ENCODE assay signal across 8 mouse cellular contexts in genomic region chr7:5080010-5080751, GRCm38 (mm10). TPM values are rescaled to one million over a fixed set of nuclear protein-coding genes. Genes with fewer than 3 reads are reported as not detected.
DNase-seq lines count a peak whose midpoint lies in the region; ATAC-seq and TF ChIP-seq lines count a peak whose summit lies in the region.

TSS of gene Epn1 (plus strand) at chr7:5080235.

- H3K27me3 ChIP-seq in embryonic facial prominence, embryonic 14.5 days (replicated peaks; ENCODE audit: control insufficient read depth, insufficient read depth, low read length), result no peaks in the 10 kb centered on the region
- no peaks in the 10 kb centered on the region for H3K27me3 ChIP-seq in limb, embryonic 14.5 days (ENCODE audit: control insufficient read depth, insufficient read depth, low read length)
- H3K27me3 ChIP-seq in midbrain, postnatal 0 days (ENCODE audit: insufficient read depth, low read length), result no peaks in the 10 kb centered on the region

- no peak for TF ChIP-seq CTCF in midbrain, postnatal 0 days (IDR thresholded peaks at IDR 0.05)

- peak within 1 kb of the TSS; percentile 98 for H3K9ac ChIP-seq in embryonic facial prominence, embryonic 14.5 days (ENCODE audit: low read depth, low read length)
- H3K9ac ChIP-seq in limb, embryonic 14.5 days (ENCODE audit: low read depth, low read length, severe bottlenecking), result peak within 1 kb of the TSS; percentile 97
- H3K9ac ChIP-seq in midbrain, postnatal 0 days (replicated peaks; ENCODE audit: low read length, poor library complexity, severe bottlenecking), result peak within 1 kb of the TSS; percentile 97

- peak within 1 kb of the TSS; percentile 94 for H3K27ac ChIP-seq in embryonic facial prominence, embryonic 14.5 days (replicated peaks; ENCODE audit: low read depth, low read length)
- peak within 1 kb of the TSS; percentile 90 for H3K27ac ChIP-seq in limb, embryonic 14.5 days (replicated peaks; ENCODE audit: low read depth, low read length)
- peak within 1 kb of the TSS; percentile 91 for H3K27ac ChIP-seq in midbrain, postnatal 0 days (ENCODE audit: low read depth, low read length)

- DNase-seq in 3T3-L1 (ENCODE audit: low read depth, low spot score), result peak; percentile 91
- peak; percentile 90 to 91 for DNase-seq in adrenal gland, postnatal 4 days (ENCODE audit: low spot score in 2 of 2)
- peak; percentile 98 for DNase-seq in embryonic facial prominence, embryonic 14.5 days (ENCODE audit: low spot score)
- peak; percentile 97 for DNase-seq in heart, adult 8-10 months (ENCODE audit: low spot score)
- DNase-seq in kidney, adult 9 months, result peak; percentile 97
- DNase-seq in limb, embryonic 14.5 days (ENCODE audit: low spot score), result peak; percentile 95
- DNase-seq in midbrain, postnatal 0 days (ENCODE audit: low spot score), result peak; percentile 98
- peak; percentile 87 to 93 for DNase-seq in spleen, postnatal 14 days (ENCODE audit: low spot score in 2 of 2)

- H3K4me2 ChIP-seq in embryonic facial prominence, embryonic 14.5 days (ENCODE audit: low read depth, low read length), result peak within 1 kb of the TSS; percentile 69
- H3K4me2 ChIP-seq in limb, embryonic 14.5 days (replicated peaks; ENCODE audit: low read depth, low read length, severe bottlenecking), result peak within 1 kb of the TSS; percentile 87
- H3K4me2 ChIP-seq in midbrain, postnatal 0 days (ENCODE audit: low read depth, low read length, poor library complexity, severe bottlenecking), result peak within 1 kb of the TSS; percentile 91

- ATAC-seq in embryonic facial prominence, embryonic 14.5 days (ENCODE audit: low read depth), result peak; percentile 98
- ATAC-seq in limb, embryonic 14.5 days (ENCODE audit: low FRiP score, low read depth), result peak; percentile 97
- ATAC-seq in midbrain, postnatal 0 days (ENCODE audit: low FRiP score), result peak; percentile 98

- H3K4me3 ChIP-seq in embryonic facial prominence, embryonic 14.5 days (ENCODE audit: low read depth, low read length), result peak within 1 kb of the TSS; percentile 100
- peak within 1 kb of the TSS; percentile 99 for H3K4me3 ChIP-seq in limb, embryonic 14.5 days (replicated peaks; ENCODE audit: low read length)
- H3K4me3 ChIP-seq in midbrain, postnatal 0 days (ENCODE audit: low read depth, low read length), result peak within 1 kb of the TSS; percentile 99

- peaks cover 10% of the 10 kb centered on the region; the same call in 1 of the 2 replicates for H3K4me1 ChIP-seq in embryonic facial prominence, embryonic 14.5 days (ENCODE audit: control insufficient read depth, insufficient read depth, low read length)
- peaks cover 10% of the 10 kb centered on the region; the same call in 1 of the 2 replicates for H3K4me1 ChIP-seq in limb, embryonic 14.5 days (ENCODE audit: control insufficient read depth, insufficient read depth, low read length)
- H3K4me1 ChIP-seq in midbrain, postnatal 0 days (ENCODE audit: insufficient read depth, low read length), result 0 out of 2 replicates have a peak, but pooled peaks cover 7% of the 10 kb centered on the region

- peaks cover 64% of the 10 kb centered on the region for H3K36me3 ChIP-seq in embryonic facial prominence, embryonic 14.5 days (ENCODE audit: control insufficient read depth, insufficient read depth, low read length)
- H3K36me3 ChIP-seq in limb, embryonic 14.5 days (ENCODE audit: control insufficient read depth, insufficient read depth, low read length), result peaks cover 58% of the 10 kb centered on the region
- peaks cover 36% of the 10 kb centered on the region for H3K36me3 ChIP-seq in midbrain, postnatal 0 days (ENCODE audit: insufficient read depth, low read length)

- WGBS in embryonic facial prominence, embryonic 14.5 days, result 2% methylated on average over 18 of the region's 81 CpGs
- under 1% methylated on average over 67 of the region's 81 CpGs for WGBS in limb, embryonic 14.5 days
- under 1% methylated on average over 77 of the region's 81 CpGs for WGBS in midbrain, postnatal 0 days

- H3K9me3 ChIP-seq in embryonic facial prominence, embryonic 14.5 days (ENCODE audit: control insufficient read depth, low read length), result no peaks in the 10 kb centered on the region
- no peaks in the 10 kb centered on the region for H3K9me3 ChIP-seq in limb, embryonic 14.5 days (ENCODE audit: control insufficient read depth, low read length)
- H3K9me3 ChIP-seq in midbrain, postnatal 0 days (ENCODE audit: low read length), result no peaks in the 10 kb centered on the region

- 0 out of 2 replicates have a peak, but pooled peaks have one; percentile 5 for TF ChIP-seq POLR2A in limb, embryonic 14.5 days (IDR thresholded peaks at IDR 0.05; ENCODE audit: borderline replicate concordance, extremely low read depth, insufficient read depth, insufficient read length)

RNA-seq across cellular contexts. Expression of gene Epn1, which starts in this region (rescaled TPM):
- 100 to 1,000 TPM; 166 to 167 TPM for total RNA-seq in adrenal gland, postnatal 4 days (2021)
- polyA plus RNA-seq in embryonic facial prominence, embryonic 14.5 days (2014; fragmentation: Nextera tagmentation; extraction: Ambion mirVana), result 59.3 and 66.2 TPM in 2 replicates
- total RNA-seq in heart, adult 8-10 months (2022), result 100 to 1,000 TPM; 164 to 192 (median 185) TPM
- 119 and 144 TPM in 2 replicates for polyA plus RNA-seq in limb, embryonic 14.5 days (2012; rRNA removed)
- 69.1 and 76.2 TPM in 2 replicates for polyA plus RNA-seq in limb, embryonic 14.5 days (2014; fragmentation: Nextera tagmentation; extraction: Ambion mirVana)
- total RNA-seq in midbrain, postnatal 0 days (2014; rRNA removed), result 399 and 484 TPM in 2 replicates
- polyA plus RNA-seq in midbrain, postnatal 0 days (2015; fragmentation: Nextera tagmentation; extraction: Ambion mirVana), result 130 and 134 TPM in 2 replicates

Comparison
In these comparisons a context has a peak if more than half of its experiments do, and no peak if none do; other contexts are left out.
1. Peak in every context shown above with its lines: DNase-seq, ATAC-seq, H3K4me3 ChIP-seq and H3K27ac ChIP-seq.